Mouse (Mus musculus): Measurements from ENCODE around the gene Sept14. TPM values are rescaled to one million over a fixed set of nuclear protein-coding genes. Genes with fewer than 3 reads are reported as not detected.

Gene Sept14
- total and polyA plus RNA-seq, 3 experiments, result not detected

DNA sequence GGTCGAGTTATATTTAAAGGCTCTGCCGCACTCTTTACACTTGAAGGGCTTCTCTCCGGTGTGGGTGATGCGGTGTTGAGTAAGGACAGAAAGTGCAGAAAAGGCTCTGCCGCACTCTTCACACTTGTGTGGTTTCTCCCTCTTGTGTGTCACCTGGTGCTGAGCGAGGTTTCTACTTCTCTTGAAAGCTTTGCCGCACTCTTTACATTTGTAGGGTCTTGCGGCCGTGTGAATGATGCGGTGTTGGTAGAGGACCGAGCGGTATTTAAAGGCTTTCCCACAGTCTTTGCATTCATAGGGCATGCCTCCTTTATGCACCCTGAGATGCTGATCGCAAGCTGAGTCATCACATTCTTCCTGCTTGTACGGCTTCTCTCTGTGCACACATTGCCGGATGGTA lies 50.4 kb downstream of the Sept14 start:
- Histone ChIP-seq H3K9me3 (replicated peaks; ENCODE audit: insufficient read depth, low read length) (no peaks in the 10 kb centered on the region), H3K9ac (ENCODE audit: control insufficient read depth, low read depth, low read length, poor library complexity, severe bottlenecking) (no peak overlapping the region), H3K4me3 (ENCODE audit: control insufficient read depth in 1 of 2, insufficient read depth in 1 of 2, low read depth in 2 of 2, low read length in 2 of 2) (no peak overlapping the region), H3K79me2 (ENCODE audit: control insufficient read depth, insufficient read depth, low read length, poor library complexity) (no peaks in the 10 kb centered on the region), H3K36me3 (ENCODE audit: control insufficient read depth in 1 of 2, insufficient read depth in 2 of 2, low read length in 2 of 2) (no peaks in the 10 kb centered on the region), H3K4me1 (ENCODE audit: control insufficient read depth in 1 of 2, insufficient read depth in 2 of 2, low read length in 2 of 2) (no peaks in the 10 kb centered on the region), H3K27ac (ENCODE audit: control insufficient read depth, low read depth, low read length) (no peak overlapping the region), H3K27me3 (ENCODE audit: control insufficient read depth in 1 of 2, insufficient read depth in 2 of 2, low read length in 2 of 2) (no peaks in the 10 kb centered on the region)
- DNase-seq (ENCODE audit: low read depth, low spot score), result no peak
- TF ChIP-seq ZNF384 (IDR thresholded peaks at IDR 0.05; ENCODE audit: low read depth, low read length) (no peak), EP300 (IDR thresholded peaks at IDR 0.05; ENCODE audit: low read depth in 1 of 2, low read length in 2 of 2) (no peak), POLR2AphosphoS5 (IDR thresholded peaks at IDR 0.05; ENCODE audit: borderline replicate concordance, low read depth, low read length) (no peak), MYB (IDR thresholded peaks at IDR 0.05; ENCODE audit: low read depth, low read length) (no peak), TBP (IDR thresholded peaks at IDR 0.05; ENCODE audit: low read depth, low read length) (no peak), JUND (IDR thresholded peaks at IDR 0.05; ENCODE audit: low read depth, low read length) (no peak), CHD2 (IDR thresholded peaks at IDR 0.05; ENCODE audit: low read length) (no peak), CTCF (IDR thresholded peaks at IDR 0.05 in 2 of 3, conservative IDR thresholded peaks at IDR 0.05 in 1 of 3; ENCODE audit: control insufficient read depth in 1 of 3, insufficient read depth in 1 of 3, low read depth in 2 of 3, low read length in 3 of 3, poor library complexity in 1 of 3, severe bottlenecking in 1 of 3) (no peak), MXI1 (IDR thresholded peaks at IDR 0.05; ENCODE audit: low read depth, low read length) (no peak), HCFC1 (IDR thresholded peaks at IDR 0.05; ENCODE audit: low read depth, low read length) (no peak), ZMIZ1 (IDR thresholded peaks at IDR 0.05; ENCODE audit: low read depth, low read length) (no peak), MAZ (IDR thresholded peaks at IDR 0.05; ENCODE audit: low read depth, low read length) (no peak), ZC3H11A (IDR thresholded peaks at IDR 0.05; ENCODE audit: low read depth, low read length) (no peak), SMC3 (IDR thresholded peaks at IDR 0.05; ENCODE audit: low read depth, low read length) (no peak), ELF1 (IDR thresholded peaks at IDR 0.05; ENCODE audit: low read depth, low read length) (no peak), RCOR1 (IDR thresholded peaks at IDR 0.05; ENCODE audit: low read depth, low read length) (no peak), USF2 (IDR thresholded peaks at IDR 0.05; ENCODE audit: borderline replicate concordance in 1 of 2, insufficient read depth in 1 of 2, low read depth in 1 of 2, low read length in 2 of 2) (no peak), NELFE (IDR thresholded peaks at IDR 0.05; ENCODE audit: low read depth, low read length) (no peak), NRF1 (IDR thresholded peaks at IDR 0.05; ENCODE audit: insufficient read depth, low read depth, low read length, poor library complexity, severe bottlenecking) (no peak), BHLHE40 (IDR thresholded peaks at IDR 0.05; ENCODE audit: borderline replicate concordance, low read depth, low read length) (no peak)

DNA sequence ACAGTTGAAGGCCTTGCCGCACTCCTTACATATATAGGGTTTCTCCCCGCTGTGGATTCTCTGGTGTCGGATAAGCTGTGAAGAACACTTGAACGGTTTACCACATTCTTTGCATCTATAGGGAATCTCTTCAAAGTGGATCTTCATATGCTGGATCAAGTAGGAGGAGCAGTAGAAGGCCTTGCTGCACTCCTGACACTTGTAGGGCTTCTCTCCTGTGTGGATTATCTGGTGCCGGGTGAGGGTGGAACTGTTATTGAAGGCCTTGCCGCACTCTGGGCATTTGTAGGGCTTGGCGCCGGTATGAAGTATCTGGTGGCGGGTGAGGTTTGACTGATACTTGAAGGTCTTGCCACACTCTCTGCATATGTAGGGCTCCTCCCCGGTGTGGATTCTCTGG lies 51.3 kb downstream of the Sept14 start:
- Histone ChIP-seq H3K36me3 (ENCODE audit: control insufficient read depth in 1 of 2, insufficient read depth in 2 of 2, low read length in 2 of 2) (no peaks in the 10 kb centered on the region), H3K27me3 (ENCODE audit: control insufficient read depth in 1 of 2, insufficient read depth in 2 of 2, low read length in 2 of 2) (no peaks in the 10 kb centered on the region), H3K9me3 (replicated peaks; ENCODE audit: insufficient read depth, low read length) (no peaks in the 10 kb centered on the region), H3K79me2 (ENCODE audit: control insufficient read depth, insufficient read depth, low read length, poor library complexity) (no peaks in the 10 kb centered on the region), H3K27ac (ENCODE audit: control insufficient read depth, low read depth, low read length) (no peak overlapping the region), H3K4me1 (ENCODE audit: control insufficient read depth in 1 of 2, insufficient read depth in 2 of 2, low read length in 2 of 2) (no peaks in the 10 kb centered on the region), H3K9ac (ENCODE audit: control insufficient read depth, low read depth, low read length, poor library complexity, severe bottlenecking) (no peak overlapping the region), H3K4me3 (ENCODE audit: control insufficient read depth in 1 of 2, insufficient read depth in 1 of 2, low read depth in 2 of 2, low read length in 2 of 2) (no peak overlapping the region)
- no peak for DNase-seq (ENCODE audit: low read depth, low spot score)
- TF ChIP-seq ZKSCAN1 (IDR thresholded peaks at IDR 0.05; ENCODE audit: low read depth, low read length) (no peak), NRF1 (IDR thresholded peaks at IDR 0.05; ENCODE audit: insufficient read depth, low read depth, low read length, poor library complexity, severe bottlenecking) (no peak), RCOR1 (IDR thresholded peaks at IDR 0.05; ENCODE audit: low read depth, low read length) (no peak), JUND (IDR thresholded peaks at IDR 0.05; ENCODE audit: low read depth, low read length) (no peak), TAL1 (IDR thresholded peaks at IDR 0.05; ENCODE audit: low read length) (no peak), POLR2AphosphoS5 (IDR thresholded peaks at IDR 0.05; ENCODE audit: borderline replicate concordance, low read depth, low read length) (no peak), ETS1 (IDR thresholded peaks at IDR 0.05; ENCODE audit: low read depth, low read length) (no peak), MYB (IDR thresholded peaks at IDR 0.05; ENCODE audit: low read depth, low read length) (no peak), E2F4 (IDR thresholded peaks at IDR 0.05; ENCODE audit: borderline replicate concordance, low read depth, low read length) (no peak), CTCF (IDR thresholded peaks at IDR 0.05 in 2 of 3, conservative IDR thresholded peaks at IDR 0.05 in 1 of 3; ENCODE audit: control insufficient read depth in 1 of 3, insufficient read depth in 1 of 3, low read depth in 2 of 3, low read length in 3 of 3, poor library complexity in 1 of 3, severe bottlenecking in 1 of 3) (no peak), MEF2A (IDR thresholded peaks at IDR 0.05; ENCODE audit: extremely low read depth, insufficient replicate concordance, low read depth, low read length, poor library complexity, severe bottlenecking) (no peak), ZMIZ1 (IDR thresholded peaks at IDR 0.05; ENCODE audit: low read depth, low read length) (no peak), MAFK (IDR thresholded peaks at IDR 0.05; ENCODE audit: borderline replicate concordance, low read depth, low read length) (no peak)
